Mouse (Mus musculus) liver, embryonic 14.5 days (tissue): ENCODE results near the gene Pde4d. TPM values are rescaled to one million over a fixed set of nuclear protein-coding genes. Genes with fewer than 3 reads are reported as not detected.

ENCODE experiments used
- ATAC-seq: fragments of 200-750 bp; cut with Nextera tagmentation; 2 replicates; pipeline ENCODE4 v1.8.0; 2017; ENCODE audit warnings: moderate number of reproducible peaks, mild to moderate bottlenecking, moderate library complexity; ENCODE audit not compliant: insufficient read depth
- DNase-seq, 3 experiments: peaks; one replicate each; pipeline ENCODE4 v3.0.0-alpha.2; 2012 to 2013; ENCODE audit warnings: low read depth in 3 of 3, low spot score in 3 of 3
- H3K27ac ChIP-seq: fragments of 300-500 bp; sonication (generic); 2 replicates; pipeline ENCODE4 v1.5.1; 2014; ENCODE audit warnings: moderate library complexity, mild to moderate bottlenecking, control low read depth, inconsistent platforms
- H3K27me3 ChIP-seq: fragments of 300-500 bp; sonication (generic); 2 replicates; pipeline ENCODE4 v1.6.1; 2014; ENCODE audit warnings: mild to moderate bottlenecking, low read length, moderate library complexity; ENCODE audit not compliant: control insufficient read depth, insufficient read depth
- H3K36me3 ChIP-seq: fragments of 300-500 bp; sonication (generic); replicated peaks from 2 replicates; pipeline ENCODE4 v1.6.1; 2014; ENCODE audit warnings: low read depth; ENCODE audit not compliant: control insufficient read depth, insufficient read depth
- H3K4me1 ChIP-seq, 2 experiments: fragments of 200-500 bp in 1 of 2; fragments of 300-500 bp in 1 of 2; sonication (generic) in 1 of 2; replicated peaks; 2 replicates each; pipeline ENCODE4 v1.6.1; 2012 to 2014; ENCODE audit warnings: antibody characterized with exemption in 1 of 2, inconsistent platforms in 1 of 2, low read length in 1 of 2; ENCODE audit not compliant: control insufficient read depth in 2 of 2, insufficient read depth in 2 of 2
- H3K4me2 ChIP-seq: fragments of 300-500 bp; sonication (generic); 2 replicates; pipeline ENCODE4 v1.6.1; 2014; ENCODE audit warnings: low read depth, mild to moderate bottlenecking, control low read depth, moderate library complexity
- H3K4me3 ChIP-seq, 2 experiments: fragments of 200-500 bp in 1 of 2; fragments of 300-500 bp in 1 of 2; sonication (generic) in 1 of 2; 2 replicates each; pipeline ENCODE4 v1.5.1; 2012 to 2014; ENCODE audit warnings: low read depth in 2 of 2, low read length in 2 of 2, mild to moderate bottlenecking in 2 of 2, control low read depth in 1 of 2, inconsistent platforms in 1 of 2, moderate library complexity in 1 of 2; ENCODE audit not compliant: insufficient read depth in 1 of 2
- H3K9ac ChIP-seq: fragments of 300-500 bp; sonication (generic); replicated peaks from 2 replicates; pipeline ENCODE4 v1.6.1; 2014; ENCODE audit warnings: mild to moderate bottlenecking, control low read depth, moderate library complexity
- H3K9me3 ChIP-seq: fragments of 300-500 bp; sonication (generic); 2 replicates; pipeline ENCODE4 v1.6.1; 2016; ENCODE audit warnings: low read length, mixed read lengths; ENCODE audit not compliant: control insufficient read depth
- CTCF ChIP-seq: IDR thresholded peaks from 2 replicates; pipeline ENCODE4 v1.5.1; 2016; ENCODE audit warnings: antibody characterized with exemption, low read depth, control low read depth
- EP300 ChIP-seq: IDR thresholded peaks from 2 replicates; pipeline ENCODE4 v1.6.1; 2016; ENCODE audit warnings: antibody characterized with exemption, low read depth
- WGBS: fragments of 180-500 bp; shearing (Covaris S2); extraction: QIAGEN DNeasy Blood & Tissue Kit; methylation state at CpG from one replicate; pipeline ENCODE4 v1.1.7; 2014; ENCODE audit not compliant: insufficient replicate concordance; 5-methylcytosine and 5-hydroxymethylcytosine counted together
- polyA plus RNA-seq, 2 experiments: library from polyadenylated mRNA; depleted of rRNA in 1 of 2; stranded (reverse) in 1 of 2; unstranded in 1 of 2; fragments of >200 nt; fragmentation: Nextera tagmentation in 1 of 2; extraction: Ambion mirVana in 1 of 2; gene quantifications; 2 replicates each; pipeline versions ENCODE4 v1.2.1 to v1.2.3; 2012 to 2014

Gene Pde4d
- polyA plus RNA-seq, 2 experiments: 4.9 to 8.6 TPM

GRCm38 (mm10) chr13:109777441-109777840 is 1327.7 kb downstream of the Pde4d start:
- Histone ChIP-seq H3K27ac (no peak overlapping the region), H3K4me1 (peaks cover 2 to 12% of the 10 kb centered on the region in 2 experiments), H3K27me3 (no peaks in the 10 kb centered on the region), H3K4me3 (no peak overlapping the region), H3K9me3 (no peaks in the 10 kb centered on the region), H3K4me2 (no peak overlapping the region), H3K36me3 (peaks cover 4% of the 10 kb centered on the region), H3K9ac (no peak overlapping the region)
- WGBS: 86% methylated on average over 5 of the region's 5 CpGs
- no peak for ATAC-seq
- DNase-seq: no peak
- no peak for TF ChIP-seq CTCF
- no peak for TF ChIP-seq EP300

- no peak overlapping the region for H3K9ac ChIP-seq
- H3K9me3 ChIP-seq: no peaks in the 10 kb centered on the region
- H3K36me3 ChIP-seq: no peaks in the 10 kb centered on the region
- ATAC-seq (no peak), DNase-seq (no peak)
- 82% methylated on average over 9 of the region's 9 CpGs for WGBS
- no peak overlapping the region for H3K4me2 ChIP-seq
- no peak overlapping the region for H3K27ac ChIP-seq
- H3K4me1 ChIP-seq: peaks cover 2 to 12% of the 10 kb centered on the region in 2 experiments
- no peaks in the 10 kb centered on the region for H3K27me3 ChIP-seq
- H3K4me3 ChIP-seq: no peak overlapping the region
- TF ChIP-seq EP300 (no peak), CTCF (no peak)
Measured at GRCm38 (mm10) chr13:109778297-109778835, 1328.6 kb downstream of the Pde4d start.

GRCm38 (mm10) chr13:109781466-109781865 is 1331.7 kb downstream of the Pde4d start:
- H3K27me3 ChIP-seq: no peaks in the 10 kb centered on the region
- no peaks in the 10 kb centered on the region for H3K9me3 ChIP-seq
- H3K4me2 ChIP-seq: no peak overlapping the region
- WGBS: 73% methylated on average over 1 of the region's 1 CpGs
- ATAC-seq (no peak), DNase-seq (no peak)
- no peak overlapping the region for H3K4me3 ChIP-seq
- TF ChIP-seq EP300: no peak
- TF ChIP-seq CTCF: no peak
- no peaks in the 10 kb centered on the region; a peak in 1 of 4 replicates for H3K4me1 ChIP-seq
- H3K36me3 ChIP-seq: no peaks in the 10 kb centered on the region
- no peak overlapping the region for H3K9ac ChIP-seq
- H3K27ac ChIP-seq: no peak overlapping the region

GRCm38 (mm10) chr13:109788604-109789003 is 1338.9 kb downstream of the Pde4d start:
- Histone ChIP-seq H3K9ac (no peak overlapping the region), H3K4me1 (no peaks in the 10 kb centered on the region), H3K4me2 (no peak overlapping the region), H3K4me3 (no peak overlapping the region), H3K27me3 (no peaks in the 10 kb centered on the region), H3K36me3 (no peaks in the 10 kb centered on the region), H3K9me3 (no peaks in the 10 kb centered on the region), H3K27ac (no peak overlapping the region)
- WGBS: 81% methylated on average over 4 of the region's 4 CpGs
- DNase-seq: no peak
- no peak for ATAC-seq
- TF ChIP-seq CTCF: no peak
- no peak for TF ChIP-seq EP300

- TF ChIP-seq EP300 (no peak), CTCF (no peak)
- DNase-seq (no peak), ATAC-seq (no peak)
- no peaks in the 10 kb centered on the region for H3K27me3 ChIP-seq
- H3K36me3 ChIP-seq: no peaks in the 10 kb centered on the region
- WGBS: 71% methylated on average over 4 of the region's 4 CpGs
- no peak overlapping the region for H3K4me2 ChIP-seq
- H3K4me3 ChIP-seq: no peak overlapping the region
- no peaks in the 10 kb centered on the region for H3K4me1 ChIP-seq
- H3K27ac ChIP-seq: no peak overlapping the region
- H3K9me3 ChIP-seq: no peaks in the 10 kb centered on the region
- H3K9ac ChIP-seq: no peak overlapping the region
Measured at GRCm38 (mm10) chr13:109789151-109789550, 1339.4 kb downstream of the Pde4d start.
